Mouse (Mus musculus) kidney, postnatal 36 days (tissue): ENCODE data around the gene Snap91.

Experiments
- DNase-seq, 2 experiments: peaks; one replicate each; pipeline ENCODE4 v3.0.0; 2021 to 2022; ENCODE audit warnings: mixed read lengths in 2 of 2

Snap91 gene

GRCm38 (mm10) chr9:86880113-86880972, at the start of gene Snap91:
TSS of gene Snap91 (minus strand) at chr9:86880654.
- DNase-seq: peak in 1 of 2 experiments; percentile 50

- DNase-seq: no peak
These were observed 46.1 kb upstream of the Snap91 start for GRCm38 (mm10) chr9:86926519-86926918.

GRCm38 (mm10) chr9:86925688-86926087, 45.2 kb upstream of the Snap91 start:
- DNase-seq: no peak

- DNase-seq: no peak
These were observed 42.0 kb upstream of the Snap91 start for GRCm38 (mm10) chr9:86922430-86922829.

DNA sequence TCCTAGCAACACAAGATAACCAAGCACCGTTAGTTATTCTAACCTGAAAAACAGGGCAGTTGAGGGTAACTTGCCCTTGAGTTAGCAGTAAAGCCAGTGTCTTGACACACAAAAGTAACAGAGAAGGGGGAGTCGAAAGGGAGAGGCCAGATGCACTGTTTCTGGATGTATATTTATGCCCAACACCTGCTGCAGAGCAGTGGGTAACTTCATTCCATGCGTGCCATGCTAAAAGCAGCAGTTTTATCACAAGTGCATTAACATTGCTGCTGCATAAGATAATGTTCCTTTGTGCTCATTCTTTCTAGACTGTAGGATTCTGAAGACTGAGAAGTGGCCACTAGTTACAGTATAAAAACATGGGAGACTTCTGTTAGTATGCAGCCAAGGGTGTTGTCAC, 36.1 kb upstream of the Snap91 start:
- DNase-seq: no peak

DNA sequence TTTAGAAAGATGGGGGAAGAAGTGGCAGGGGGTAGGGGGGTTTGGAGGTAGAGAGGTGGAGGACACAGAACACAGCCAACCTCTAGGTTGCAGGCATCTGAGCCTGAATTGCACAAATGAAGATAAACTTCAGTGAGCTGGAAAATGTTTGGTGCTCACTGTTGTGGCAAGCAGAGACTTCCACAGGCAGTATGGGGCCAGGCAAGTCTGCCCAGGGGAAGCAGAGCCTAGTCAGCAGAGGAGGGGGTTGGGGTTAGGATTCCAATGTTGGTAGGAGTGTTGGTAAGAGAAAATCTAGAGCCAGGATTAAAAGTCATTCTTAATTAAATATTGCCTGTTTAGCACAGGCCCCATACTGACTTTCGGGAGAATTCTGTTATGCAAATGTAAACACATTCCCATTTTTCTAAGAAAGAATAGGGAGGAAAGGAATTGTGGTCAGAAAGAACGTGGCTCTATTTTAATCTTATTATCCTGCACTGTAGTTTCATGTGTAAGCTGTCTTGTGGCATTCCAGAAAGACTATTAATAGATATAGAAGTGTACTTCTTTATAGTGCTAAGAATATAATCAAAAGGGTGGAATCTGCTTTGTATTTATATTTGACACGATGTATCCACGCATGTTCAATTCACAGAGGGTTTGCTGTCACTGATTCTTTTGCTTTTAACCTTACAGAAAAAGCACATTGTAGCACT, 19.2 kb upstream of the Snap91 start:
- DNase-seq: no peak

GRCm38 (mm10) chr9:86879216-86880112, 990 bp downstream of the Snap91 start:
- DNase-seq: peak in 1 of 2 experiments; percentile 41

DNA sequence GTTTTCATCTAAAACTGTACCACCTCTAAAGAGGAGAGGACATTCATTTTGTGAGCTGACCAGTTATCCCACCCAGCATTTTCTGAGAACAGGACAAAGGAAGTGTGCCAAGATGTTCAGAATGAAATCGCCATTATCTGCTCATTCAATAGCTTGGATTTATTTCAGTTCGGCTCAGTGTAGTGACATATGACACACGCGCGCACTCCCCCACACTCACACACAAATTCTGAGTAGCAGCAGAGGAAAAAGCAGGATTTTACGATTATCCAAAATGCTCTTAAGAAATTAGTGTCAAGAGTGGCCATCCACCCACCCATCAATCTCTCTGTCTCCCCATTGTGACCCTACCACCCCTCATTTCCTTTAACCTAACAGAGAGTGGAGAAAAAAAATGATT, 1.7 kb downstream of the Snap91 start:
- no peak for DNase-seq

DNA sequence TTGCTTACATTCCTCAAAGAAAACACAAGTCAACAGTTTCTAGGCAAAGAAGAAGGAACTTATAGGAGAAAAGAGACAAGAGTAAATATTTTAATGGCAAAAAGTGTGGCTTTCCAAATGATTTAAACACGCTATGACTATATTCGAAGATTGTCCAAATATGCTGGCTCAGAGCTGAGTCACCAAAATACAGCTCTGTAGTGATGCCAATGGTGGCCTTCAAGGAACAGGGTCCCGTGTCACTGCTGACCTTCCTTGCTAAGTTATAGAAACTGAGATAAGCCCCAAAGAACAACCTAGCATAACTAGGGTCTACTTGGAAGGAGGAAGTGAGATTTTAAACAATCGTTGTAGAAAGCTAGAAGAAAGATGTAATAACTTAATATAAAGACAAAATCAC, 6.8 kb downstream of the Snap91 start:
- no peak for DNase-seq

- no peak for DNase-seq
These were observed 10.7 kb downstream of the Snap91 start for GRCm38 (mm10) chr9:86869586-86870338.

- DNase-seq: no peak
These were observed 22.4 kb downstream of the Snap91 start for GRCm38 (mm10) chr9:86858101-86858500.

GRCm38 (mm10) chr9:86857626-86858025, 22.8 kb downstream of the Snap91 start:
- DNase-seq: no peak

DNA sequence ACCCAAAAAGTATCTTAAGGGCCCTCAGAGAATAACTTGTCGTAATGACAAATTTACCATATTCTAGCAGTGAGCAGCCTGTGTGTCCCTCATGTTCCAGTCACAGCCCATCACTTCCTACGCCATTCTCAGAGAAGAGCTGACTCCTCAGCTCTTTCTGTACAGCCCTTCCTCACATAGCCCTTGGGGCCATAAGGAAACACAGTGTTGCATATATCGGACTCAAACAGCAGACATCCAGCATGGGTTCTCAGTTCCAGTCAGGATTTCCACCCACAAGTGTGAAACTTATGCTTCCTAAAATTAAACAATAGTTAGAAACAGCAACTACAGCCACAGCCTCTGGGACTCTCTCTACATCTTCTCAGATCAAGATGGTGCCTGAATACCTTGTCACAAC, 27.6 kb downstream of the Snap91 start:
- DNase-seq: no peak

DNA sequence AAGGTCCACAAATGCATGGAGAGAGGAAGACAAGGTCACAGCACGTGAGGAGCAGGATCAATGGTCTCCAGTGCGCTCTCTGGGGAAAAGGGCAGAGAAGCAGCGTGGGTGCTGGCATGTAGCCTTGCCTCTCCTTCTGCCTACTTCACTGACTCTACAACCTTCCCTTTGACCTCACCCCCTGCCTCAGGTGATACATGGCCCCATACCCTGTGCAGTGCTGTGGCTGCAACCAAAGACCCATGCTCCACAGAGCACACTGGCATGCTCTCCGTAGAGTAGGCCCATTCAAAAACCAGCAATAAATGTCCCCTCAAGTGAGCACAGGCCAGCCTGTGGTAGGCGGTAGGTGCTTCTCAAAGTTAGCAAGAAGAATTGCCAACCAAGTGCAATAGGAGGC, 28.8 kb downstream of the Snap91 start:
- no peak for DNase-seq

- DNase-seq: no peak
These were observed 29.8 kb downstream of the Snap91 start for GRCm38 (mm10) chr9:86850452-86851207.

GRCm38 (mm10) chr9:86843747-86844353, 36.6 kb downstream of the Snap91 start:
- no peak for DNase-seq

GRCm38 (mm10) chr9:86829792-86830191, 50.7 kb downstream of the Snap91 start:
- no peak for DNase-seq

GRCm38 (mm10) chr9:86829034-86829433, 51.4 kb downstream of the Snap91 start:
- DNase-seq: no peak

DNA sequence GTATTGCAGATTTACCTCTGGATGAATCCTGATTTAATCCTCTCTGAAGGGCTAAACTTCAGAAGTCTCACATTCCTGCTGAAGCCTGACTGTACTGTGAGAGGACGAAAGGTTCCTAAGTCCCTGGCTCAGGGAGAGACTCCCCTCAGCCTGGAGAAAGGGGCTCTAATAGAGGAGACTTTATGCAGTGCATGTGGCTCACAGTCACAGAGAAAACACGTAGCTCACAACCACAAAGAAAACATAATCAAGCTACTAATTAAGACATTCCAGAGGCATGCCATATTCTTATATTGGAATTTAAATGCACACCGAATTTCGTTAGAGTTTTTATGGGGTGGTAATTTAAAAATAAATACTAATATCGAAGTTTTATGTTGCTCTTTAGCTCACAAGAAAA, 61.1 kb downstream of the Snap91 start:
- no peak for DNase-seq

DNA sequence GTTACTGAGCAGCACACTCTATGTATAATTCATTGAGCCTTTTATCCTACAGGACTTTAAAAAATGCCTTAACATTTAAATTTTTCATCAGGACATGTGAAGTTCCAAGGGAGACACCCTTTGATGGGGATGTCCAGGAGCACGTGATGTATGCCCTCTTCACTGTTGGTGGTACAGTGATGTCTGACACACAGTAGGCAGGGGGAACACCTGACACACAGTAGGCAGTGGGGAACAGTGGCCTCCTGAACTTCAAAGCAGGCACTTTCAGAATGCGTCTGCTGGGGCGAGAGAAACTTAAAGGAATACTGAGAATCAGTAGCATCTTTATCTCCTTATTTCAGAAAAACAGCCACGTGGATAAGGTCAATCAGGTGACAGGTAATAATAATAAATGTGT, 62.8 kb downstream of the Snap91 start:
- no peak for DNase-seq

DNA sequence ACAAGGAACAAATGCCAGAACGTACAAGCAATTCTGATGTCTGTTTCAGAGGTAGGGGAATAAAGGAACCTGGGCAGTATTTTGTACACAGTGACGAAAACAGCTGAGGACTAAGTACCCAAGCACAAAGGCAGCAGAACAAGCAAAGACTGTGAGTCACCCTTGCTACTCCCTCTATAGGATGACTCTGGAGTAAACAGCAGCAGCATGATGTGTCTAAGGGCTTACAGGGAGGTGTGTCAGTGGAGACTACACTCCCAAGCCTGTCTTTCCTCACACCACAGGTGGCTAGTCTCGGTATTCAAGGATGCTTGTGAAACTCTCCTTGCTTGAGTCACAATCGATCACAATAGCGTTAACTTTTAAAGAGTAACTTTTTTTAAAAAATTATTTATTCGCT, 66.1 kb downstream of the Snap91 start:
- DNase-seq: no peak
